Comparison of ENCODE assay signal across 12 mouse cellular contexts in genomic region chrX:50823856-50824255, GRCm38 (mm10).
"Had no signal": no experiment of that assay in that cellular context is flagged by ENCODE, and none has a peak within 500 bp of the region (broad histone marks: within the 10 kb centered on the region; RNA-seq: fewer than 3 reads in every experiment).

No protein-coding gene starts in this region.

- H3K27me3 ChIP-seq: liver, embryonic 13.5 days; midbrain, embryonic 13.5 days had no signal

- DNase-seq: kidney, adult 18-20 months; kidney, postnatal 10 days; kidney, postnatal 4 days; liver; liver, embryonic 13.5 days; liver, postnatal 0 days; lung, postnatal 36 days; right cerebral cortex, postnatal 14 days; thymus, postnatal 4 days had no signal

- ATAC-seq: liver, postnatal 0 days; midbrain, embryonic 13.5 days had no signal

- H3K4me3 ChIP-seq: layer of hippocampus, adult 2 months; limb, embryonic 12.5 days; liver, embryonic 13.5 days; midbrain, embryonic 13.5 days had no signal

- H3K36me3 ChIP-seq: limb, embryonic 12.5 days; liver, embryonic 13.5 days; midbrain, embryonic 13.5 days had no signal

- H3K9me3 ChIP-seq: limb, embryonic 12.5 days; liver, embryonic 13.5 days; midbrain, embryonic 13.5 days had no signal

- H3K27ac ChIP-seq: layer of hippocampus, adult 2 months; limb, embryonic 12.5 days; liver, embryonic 13.5 days; midbrain, embryonic 13.5 days had no signal

- H3K4me1 ChIP-seq: limb, embryonic 12.5 days; liver, embryonic 13.5 days; midbrain, embryonic 13.5 days had no signal

- H3K4me2 ChIP-seq: limb, embryonic 12.5 days; liver, embryonic 13.5 days; midbrain, embryonic 13.5 days had no signal

- H3K9ac ChIP-seq: limb, embryonic 12.5 days; liver, embryonic 13.5 days; liver, postnatal 0 days; midbrain, embryonic 13.5 days had no signal
